Mouse (Mus musculus): ENCODE measurements around the gene Sim2. TPM values are rescaled to one million over a fixed set of nuclear protein-coding genes. Genes with fewer than 3 reads are reported as not detected.

Sim2 gene
- total RNA-seq (2014; rRNA removed) (not detected in 2 replicates), polyA plus RNA-seq (2015; fragmentation: Nextera tagmentation; extraction: Ambion mirVana) (0.05 and 0.10 TPM in 2 replicates)

DNA sequence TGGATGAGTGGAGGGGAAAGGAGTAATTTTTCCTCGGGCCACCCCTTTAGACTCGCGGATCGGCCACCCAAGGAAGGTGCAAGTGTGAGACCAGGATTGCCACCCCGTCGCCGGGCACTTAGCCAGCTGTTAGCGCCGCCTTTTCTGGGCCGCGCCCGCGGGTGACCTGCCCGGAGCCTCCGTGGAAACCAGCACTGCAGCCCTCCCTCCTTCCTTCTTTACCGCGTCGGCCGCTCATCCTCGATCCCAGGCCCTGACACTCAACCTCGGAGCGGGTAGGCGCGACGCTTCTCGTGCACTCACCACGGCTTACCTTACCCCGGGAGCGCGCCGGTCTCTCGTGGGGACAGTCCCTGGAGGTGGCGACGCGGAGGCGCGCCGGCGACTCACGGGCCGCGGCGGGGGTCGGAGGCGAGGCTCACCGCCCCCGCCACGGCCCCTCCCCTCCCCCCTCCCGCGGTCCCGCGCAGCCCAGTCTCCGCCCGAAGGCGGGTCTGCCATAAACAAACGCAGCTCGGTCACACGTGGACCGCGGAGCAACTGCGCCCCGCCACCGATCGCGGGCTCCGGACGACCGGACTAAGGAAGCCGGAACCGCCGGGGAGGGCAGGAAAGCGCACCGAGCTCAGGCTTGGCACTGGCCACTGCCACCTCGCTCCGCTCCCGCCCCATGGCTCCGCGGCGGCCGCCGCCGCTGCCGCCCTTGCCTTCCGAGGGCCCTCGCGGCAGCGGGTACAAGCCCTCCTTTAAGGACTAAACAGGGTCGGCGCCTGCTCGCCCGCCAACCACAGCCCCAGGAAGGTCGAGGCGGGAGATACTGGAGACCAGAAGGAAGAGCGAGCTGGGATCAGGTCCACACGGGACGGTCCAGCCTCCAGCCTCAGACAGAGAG is at the start of gene Sim2:
Sim2 (plus strand) TSS at position 221 of the 892 bp plus-strand sequence.
- Histone ChIP-seq H3K4me1 (ENCODE audit: insufficient read depth, low read length) (0 out of 2 replicates have a peak, but pooled peaks cover 4% of the 10 kb centered on the region), H3K9ac (replicated peaks; ENCODE audit: low read length, poor library complexity, severe bottlenecking) (no peak within 1 kb of the TSS), H3K9me3 (ENCODE audit: low read length) (no peaks in the 10 kb centered on the region), H3K4me2 (ENCODE audit: low read depth, low read length, poor library complexity, severe bottlenecking) (peak within 1 kb of the TSS; percentile 34), H3K27ac (ENCODE audit: low read depth, low read length) (no peak within 1 kb of the TSS), H3K27me3 (ENCODE audit: insufficient read depth, low read length) (peaks cover 86% of the 10 kb centered on the region), H3K36me3 (ENCODE audit: insufficient read depth, low read length) (no peaks in the 10 kb centered on the region), H3K4me3 (ENCODE audit: low read depth, low read length) (peak within 1 kb of the TSS; percentile 24)
- under 1% methylated on average over 67 of the region's 96 CpGs for WGBS
- no peak for TF ChIP-seq CTCF (IDR thresholded peaks at IDR 0.05)
- DNase-seq (ENCODE audit: low spot score) (no peak), ATAC-seq (ENCODE audit: low FRiP score) (no peak)

DNA sequence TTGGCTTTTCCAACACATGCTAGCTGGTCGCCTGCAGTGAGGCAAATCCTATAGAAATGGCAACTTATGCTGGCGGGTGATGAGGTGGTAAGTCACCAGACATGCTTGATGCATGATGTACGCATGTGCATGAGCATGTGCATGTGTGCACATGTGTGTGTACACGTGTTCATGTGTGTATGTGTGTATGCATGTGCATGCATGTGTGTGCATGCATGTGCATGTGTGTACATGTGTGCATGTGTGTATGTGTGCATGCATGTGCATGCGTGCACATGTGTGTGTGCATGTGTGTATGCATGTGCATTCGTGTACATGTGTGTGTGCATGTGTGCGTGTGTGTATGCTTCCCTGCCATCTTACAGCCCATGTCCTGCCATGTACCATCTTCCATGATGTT is 47.5 kb upstream of the Sim2 start:
- H3K36me3 ChIP-seq (ENCODE audit: insufficient read depth, low read length) = no peaks in the 10 kb centered on the region
- no peak overlapping the region for H3K27ac ChIP-seq (ENCODE audit: low read depth, low read length)
- H3K4me1 ChIP-seq (ENCODE audit: insufficient read depth, low read length) = peaks cover 4% of the 10 kb centered on the region; the same call in 1 of the 2 replicates
- no peaks in the 10 kb centered on the region for H3K9me3 ChIP-seq (ENCODE audit: low read length)
- H3K9ac ChIP-seq (replicated peaks; ENCODE audit: low read length, poor library complexity, severe bottlenecking) = no peak overlapping the region
- H3K4me2 ChIP-seq (ENCODE audit: low read depth, low read length, poor library complexity, severe bottlenecking) = no peak overlapping the region
- H3K4me3 ChIP-seq (ENCODE audit: low read depth, low read length) = no peak overlapping the region
- DNase-seq (ENCODE audit: low spot score) (no peak), ATAC-seq (ENCODE audit: low FRiP score) (no peak)
- peaks cover 19% of the 10 kb centered on the region for H3K27me3 ChIP-seq (ENCODE audit: insufficient read depth, low read length)
- 92% methylated on average over 7 of the region's 7 CpGs for WGBS
- TF ChIP-seq CTCF (IDR thresholded peaks at IDR 0.05) = no peak

DNA sequence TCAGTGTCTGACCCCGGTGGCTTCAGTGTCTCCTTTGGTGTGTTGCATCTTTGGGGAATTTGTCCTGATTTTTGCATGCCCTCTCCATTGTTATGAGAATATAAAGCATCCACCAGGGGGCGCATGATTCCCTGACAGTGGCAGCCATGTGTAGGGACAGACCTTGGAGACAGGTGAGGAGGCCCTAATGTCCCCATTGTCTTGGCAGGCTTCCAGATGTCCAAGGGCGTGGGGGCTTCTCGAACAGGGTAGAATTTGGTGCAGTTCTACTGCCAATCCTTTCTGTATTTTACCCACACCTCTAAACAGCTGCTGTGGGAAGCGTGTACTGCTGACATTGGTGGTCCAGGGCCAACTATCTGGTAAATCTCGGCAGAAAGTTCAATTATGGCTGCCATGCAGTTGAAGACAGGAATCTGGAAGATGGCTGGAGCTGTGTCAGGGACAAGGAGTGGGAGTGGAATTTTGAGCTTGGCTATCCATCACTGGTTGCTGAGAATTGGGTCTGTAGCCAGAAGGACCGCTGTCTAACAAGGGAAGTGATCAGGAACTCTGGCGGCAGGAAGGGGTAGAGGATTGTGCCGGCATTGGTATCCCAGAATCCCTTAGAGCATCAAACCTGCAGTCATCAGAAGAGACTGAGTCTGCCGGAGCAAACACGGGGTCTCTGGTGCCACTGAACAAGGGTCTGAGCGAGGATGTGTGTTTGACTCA is 46.3 kb upstream of the Sim2 start:
- 68% methylated on average over 12 of the region's 12 CpGs for WGBS
- H3K9me3 ChIP-seq (ENCODE audit: low read length) = no peaks in the 10 kb centered on the region
- no peaks in the 10 kb centered on the region for H3K36me3 ChIP-seq (ENCODE audit: insufficient read depth, low read length)
- peaks cover 19% of the 10 kb centered on the region for H3K27me3 ChIP-seq (ENCODE audit: insufficient read depth, low read length)
- no peak overlapping the region for H3K27ac ChIP-seq (ENCODE audit: low read depth, low read length)
- no peak for ATAC-seq (ENCODE audit: low FRiP score)
- H3K4me2 ChIP-seq (ENCODE audit: low read depth, low read length, poor library complexity, severe bottlenecking) = no peak overlapping the region
- H3K4me3 ChIP-seq (ENCODE audit: low read depth, low read length) = no peak overlapping the region
- peak; percentile 81 for TF ChIP-seq CTCF (IDR thresholded peaks at IDR 0.05)
- peaks cover 4% of the 10 kb centered on the region; the same call in 1 of the 2 replicates for H3K4me1 ChIP-seq (ENCODE audit: insufficient read depth, low read length)
- no peak overlapping the region for H3K9ac ChIP-seq (replicated peaks; ENCODE audit: low read length, poor library complexity, severe bottlenecking)
- peak; percentile 60 for DNase-seq (ENCODE audit: low spot score)

DNA sequence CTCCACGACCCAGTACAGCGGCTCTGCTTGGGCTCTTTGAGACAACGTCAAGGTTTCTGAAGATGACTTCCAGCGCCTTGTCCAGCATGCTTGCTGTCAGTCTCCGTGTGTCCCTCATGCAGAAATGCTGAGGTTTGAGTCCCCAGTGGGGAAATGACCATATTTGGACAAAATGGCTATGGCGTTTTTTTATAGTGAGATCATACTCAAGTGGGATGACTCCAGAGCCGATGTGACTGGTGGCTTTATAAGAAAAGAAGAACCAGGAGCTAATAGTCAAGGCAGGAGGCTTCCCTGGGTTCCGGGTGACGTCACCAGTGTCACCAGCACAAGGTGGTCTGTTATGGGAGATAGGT is 45.8 kb upstream of the Sim2 start:
- whole genome bisulfite sequencing = 91% methylated on average over 9 of the region's 9 CpGs
- no peak overlapping the region for H3K9ac ChIP-seq (replicated peaks; ENCODE audit: low read length, poor library complexity, severe bottlenecking)
- no peaks in the 10 kb centered on the region for H3K9me3 ChIP-seq (ENCODE audit: low read length)
- H3K4me1 ChIP-seq (ENCODE audit: insufficient read depth, low read length) = peaks cover 4% of the 10 kb centered on the region; the same call in 1 of the 2 replicates
- no peaks in the 10 kb centered on the region for H3K36me3 ChIP-seq (ENCODE audit: insufficient read depth, low read length)
- no peak overlapping the region for H3K4me2 ChIP-seq (ENCODE audit: low read depth, low read length, poor library complexity, severe bottlenecking)
- H3K27ac ChIP-seq (ENCODE audit: low read depth, low read length) = no peak overlapping the region
- ATAC-seq (ENCODE audit: low FRiP score) (no peak), DNase-seq (ENCODE audit: low spot score) (no peak)
- H3K4me3 ChIP-seq (ENCODE audit: low read depth, low read length) = no peak overlapping the region
- TF ChIP-seq CTCF (IDR thresholded peaks at IDR 0.05) = no peak
- peaks cover 19% of the 10 kb centered on the region for H3K27me3 ChIP-seq (ENCODE audit: insufficient read depth, low read length)

DNA sequence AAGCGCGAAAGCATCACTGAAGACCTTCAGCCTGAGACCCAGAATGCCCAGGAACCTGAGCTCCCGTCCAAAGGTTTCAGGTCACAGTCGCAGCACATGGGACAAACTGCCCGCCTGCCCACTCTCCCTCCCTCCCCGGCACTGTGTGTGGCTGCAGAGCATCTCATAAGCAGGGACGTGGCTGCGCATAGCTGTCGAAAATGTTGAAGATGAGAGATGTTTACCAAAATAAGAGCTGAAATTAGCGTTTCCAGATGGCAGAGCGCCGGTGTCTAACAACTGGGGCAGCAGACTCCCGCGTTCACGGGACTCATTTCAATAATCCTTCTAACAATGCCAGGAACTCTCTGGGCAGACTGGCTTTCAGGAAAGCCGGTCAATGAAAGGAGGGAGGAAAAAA is 44.2 kb upstream of the Sim2 start:
- DNase-seq (ENCODE audit: low spot score) = no peak
- no peak overlapping the region for H3K27ac ChIP-seq (ENCODE audit: low read depth, low read length)
- no peak for ATAC-seq (ENCODE audit: low FRiP score)
- peaks cover 4% of the 10 kb centered on the region; the same call in 1 of the 2 replicates for H3K4me1 ChIP-seq (ENCODE audit: insufficient read depth, low read length)
- H3K9me3 ChIP-seq (ENCODE audit: low read length) = no peaks in the 10 kb centered on the region
- H3K36me3 ChIP-seq (ENCODE audit: insufficient read depth, low read length) = no peaks in the 10 kb centered on the region
- peaks cover 19% of the 10 kb centered on the region for H3K27me3 ChIP-seq (ENCODE audit: insufficient read depth, low read length)
- H3K4me3 ChIP-seq (ENCODE audit: low read depth, low read length) = peak overlapping the region; percentile 8; the same call in 1 of the 2 replicates
- peak overlapping the region; percentile 32 for H3K4me2 ChIP-seq (ENCODE audit: low read depth, low read length, poor library complexity, severe bottlenecking)
- TF ChIP-seq CTCF (IDR thresholded peaks at IDR 0.05) = no peak
- 10% methylated on average over 16 of the region's 16 CpGs for WGBS
- no peak overlapping the region for H3K9ac ChIP-seq (replicated peaks; ENCODE audit: low read length, poor library complexity, severe bottlenecking)
